Mouse (Mus musculus): ENCODE results near the gene Arhgap44.

DNA sequence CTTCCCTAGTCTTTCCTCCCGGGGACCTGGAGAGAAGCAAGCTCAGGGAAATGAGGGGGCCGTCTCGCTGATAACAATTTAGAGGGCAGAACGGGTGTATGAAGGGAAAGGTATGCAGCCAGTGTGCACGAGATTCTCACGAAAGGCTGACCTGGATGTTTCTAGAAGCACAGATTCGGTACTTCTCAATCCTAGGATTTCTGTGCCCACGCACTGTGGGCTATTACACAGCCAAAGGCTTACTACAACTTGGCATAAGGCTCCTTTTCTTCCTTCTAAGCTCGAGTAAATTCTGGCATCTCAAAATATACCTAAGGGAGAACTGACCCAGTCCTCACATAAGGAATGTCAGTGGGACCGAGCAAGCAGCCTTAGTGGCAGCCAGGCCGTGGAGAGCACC lies 61.6 kb downstream of the Arhgap44 start:
- TF ChIP-seq GATA1 (IDR thresholded peaks at IDR 0.05; ENCODE audit: borderline replicate concordance, low read length) (no peak), CTCF (IDR thresholded peaks at IDR 0.05; ENCODE audit: low read depth, low read length) (no peak)

Data from G1E (cell line).